Mouse (Mus musculus) heart, embryonic 11.5 days (tissue): ENCODE measurements around the gene Fam169a. TPM values are rescaled to one million over a fixed set of nuclear protein-coding genes. Genes with fewer than 3 reads are reported as not detected.
A peak's percentile ranks its signal among the peaks of the same experiment; 100 is the strongest.
"Not testable (repeated sequence)": the region's sequence is repeated elsewhere in the genome, so short reads cannot be mapped to it uniquely, and the experiment has no call there.

Experiments used
- ATAC-seq: fragments of 200-750 bp; cut with Nextera tagmentation; replicated peaks from 2 replicates; pipeline ENCODE4 v1.8.0; 2017; ENCODE audit warnings: moderate library complexity; ENCODE audit not compliant: insufficient number of reproducible peaks, low FRiP score, low TSS enrichment
- H3K27ac ChIP-seq: fragments of 300-500 bp; sonication (generic); 2 replicates; pipeline ENCODE4 v1.5.1; 2014; ENCODE audit warnings: mild to moderate bottlenecking, low read depth, low read length
- H3K27me3 ChIP-seq: fragments of 300-500 bp; sonication (generic); 2 replicates; pipeline ENCODE4 v1.6.1; 2014; ENCODE audit warnings: mild to moderate bottlenecking, low read length, mixed read lengths; ENCODE audit not compliant: control insufficient read depth, insufficient read depth
- H3K36me3 ChIP-seq: fragments of 300-500 bp; sonication (generic); 2 replicates; pipeline ENCODE4 v1.6.1; 2014; ENCODE audit warnings: mild to moderate bottlenecking, low read length, moderate library complexity, mixed read lengths; ENCODE audit not compliant: control insufficient read depth, insufficient read depth
- H3K4me1 ChIP-seq: fragments of 300-500 bp; sonication (generic); 2 replicates; pipeline ENCODE4 v1.6.1; 2014; ENCODE audit warnings: low read length; ENCODE audit not compliant: control insufficient read depth, insufficient read depth
- H3K4me2 ChIP-seq: fragments of 300-500 bp; sonication (generic); 2 replicates; pipeline ENCODE4 v1.6.1; 2014; ENCODE audit warnings: mild to moderate bottlenecking, moderate library complexity
- H3K4me3 ChIP-seq: fragments of 300-500 bp; sonication (generic); 2 replicates; pipeline ENCODE4 v1.5.1; 2014; ENCODE audit warnings: low read depth, low read length
- H3K9ac ChIP-seq: fragments of 300-500 bp; sonication (generic); 2 replicates; pipeline ENCODE4 v1.6.1; 2014; ENCODE audit warnings: mild to moderate bottlenecking, low read depth, low read length, moderate library complexity
- H3K9me3 ChIP-seq: fragments of 300-500 bp; sonication (generic); replicated peaks from 2 replicates; pipeline ENCODE4 v1.6.1; 2016; ENCODE audit warnings: low read length; ENCODE audit not compliant: control insufficient read depth
- WGBS: fragments of 180-500 bp; shearing (Covaris S2); extraction: QIAGEN DNeasy Blood & Tissue Kit; methylation state at CpG from one replicate; pipeline ENCODE4 v1.1.7; 2014; ENCODE audit not compliant: insufficient replicate concordance; 5-methylcytosine and 5-hydroxymethylcytosine counted together
- polyA plus RNA-seq: library from polyadenylated mRNA; unstranded; fragments of >200 nt; fragmentation: Nextera tagmentation; extraction: Ambion mirVana; gene quantifications from 2 replicates; pipeline ENCODE4 v1.2.1, GENCODE M21; 2014

Fam169a gene
- polyA plus RNA-seq, 1 experiment from 2014 or later = 14.2 TPM

GRCm38 (mm10) chr13:97053844-97054243 is 13.2 kb upstream of the Fam169a start:
- Histone ChIP-seq H3K27me3 (no peaks in the 10 kb centered on the region), H3K9me3 (no peaks in the 10 kb centered on the region), H3K27ac (no peak overlapping the region), H3K4me3 (no peak overlapping the region), H3K4me1 (no peaks in the 10 kb centered on the region), H3K9ac (no peak overlapping the region), H3K4me2 (no peak overlapping the region), H3K36me3 (no peaks in the 10 kb centered on the region)
- no peak for ATAC-seq
- 74% methylated on average over 8 of the region's 8 CpGs for WGBS

- Histone ChIP-seq H3K27ac (no peak overlapping the region), H3K9me3 (no peaks in the 10 kb centered on the region), H3K27me3 (no peaks in the 10 kb centered on the region), H3K4me2 (no peak overlapping the region), H3K4me3 (no peak overlapping the region), H3K4me1 (no peaks in the 10 kb centered on the region), H3K9ac (no peak overlapping the region), H3K36me3 (no peaks in the 10 kb centered on the region)
- ATAC-seq = no peak
- WGBS = 48% methylated on average over 4 of the region's 4 CpGs
Observed at GRCm38 (mm10) chr13:97057817-97058216, 9.3 kb upstream of the Fam169a start.

- H3K4me2 ChIP-seq = no peak overlapping the region
- no peak overlapping the region for H3K27ac ChIP-seq
- H3K4me3 ChIP-seq = no peak overlapping the region
- WGBS = 84% methylated on average over 6 of the region's 6 CpGs
- H3K4me1 ChIP-seq = 0 out of 2 replicates have a peak, but pooled peaks cover 2% of the 10 kb centered on the region
- no peak for ATAC-seq
- no peaks in the 10 kb centered on the region for H3K9me3 ChIP-seq
- H3K9ac ChIP-seq = no peak overlapping the region
- no peaks in the 10 kb centered on the region for H3K36me3 ChIP-seq
- no peaks in the 10 kb centered on the region for H3K27me3 ChIP-seq
Observed at GRCm38 (mm10) chr13:97059746-97060145, 7.3 kb upstream of the Fam169a start.

- no peak overlapping the region for H3K4me3 ChIP-seq
- 0 out of 2 replicates have a peak, but pooled peaks cover 2% of the 10 kb centered on the region for H3K4me1 ChIP-seq
- H3K9ac ChIP-seq = no peak overlapping the region
- no peaks in the 10 kb centered on the region for H3K36me3 ChIP-seq
- ATAC-seq = no peak
- no peaks in the 10 kb centered on the region for H3K9me3 ChIP-seq
- no peaks in the 10 kb centered on the region for H3K27me3 ChIP-seq
- WGBS = 36% methylated on average over 4 of the region's 8 CpGs
- H3K4me2 ChIP-seq = no peak overlapping the region
- H3K27ac ChIP-seq = no peak overlapping the region
Observed at GRCm38 (mm10) chr13:97060331-97060730, 6.8 kb upstream of the Fam169a start.

GRCm38 (mm10) chr13:97062151-97062550 is 4.9 kb upstream of the Fam169a start:
- H3K9me3 ChIP-seq = no peaks in the 10 kb centered on the region
- H3K36me3 ChIP-seq = no peaks in the 10 kb centered on the region
- H3K4me2 ChIP-seq = no peak overlapping the region
- 88% methylated on average over 3 of the region's 3 CpGs for WGBS
- ATAC-seq = no peak
- no peak overlapping the region for H3K27ac ChIP-seq
- H3K4me1 ChIP-seq = 0 out of 2 replicates have a peak, but pooled peaks cover 2% of the 10 kb centered on the region
- no peak overlapping the region for H3K9ac ChIP-seq
- H3K4me3 ChIP-seq = no peak overlapping the region
- no peaks in the 10 kb centered on the region for H3K27me3 ChIP-seq

- ATAC-seq = no peak
- Histone ChIP-seq H3K27me3 (no peaks in the 10 kb centered on the region), H3K4me2 (no peak overlapping the region), H3K4me1 (0 out of 2 replicates have a peak, but pooled peaks cover 6% of the 10 kb centered on the region), H3K9me3 (no peaks in the 10 kb centered on the region), H3K36me3 (no peaks in the 10 kb centered on the region), H3K27ac (no peak overlapping the region), H3K9ac (no peak overlapping the region), H3K4me3 (no peak overlapping the region)
- 74% methylated on average over 2 of the region's 2 CpGs for WGBS
Observed at GRCm38 (mm10) chr13:97063431-97063830, 3.7 kb upstream of the Fam169a start.

DNA sequence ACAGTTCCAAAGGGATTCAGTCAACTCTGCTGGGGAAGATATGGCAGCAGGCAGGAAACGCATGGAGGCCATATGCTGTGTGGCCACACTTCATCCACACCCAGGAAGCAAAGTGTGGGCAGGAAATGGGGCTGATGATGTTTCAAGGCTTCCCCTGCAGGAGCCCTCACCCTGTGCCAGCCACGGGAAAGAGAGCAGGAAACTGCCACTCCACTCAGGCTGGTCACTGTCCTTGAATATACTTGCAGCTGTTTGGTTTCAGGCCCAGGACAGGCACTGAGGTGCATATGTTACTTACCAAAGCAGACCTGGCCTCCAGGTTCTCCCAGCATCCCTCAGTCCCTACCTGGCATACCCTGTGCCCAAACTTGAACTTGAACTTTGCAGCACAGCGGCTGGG is 2.7 kb upstream of the Fam169a start:
- no peak overlapping the region for H3K9ac ChIP-seq
- peak overlapping the region; percentile 39 for H3K4me2 ChIP-seq
- H3K9me3 ChIP-seq = no peaks in the 10 kb centered on the region
- H3K4me1 ChIP-seq = 0 out of 2 replicates have a peak, but pooled peaks cover 6% of the 10 kb centered on the region
- WGBS = 50% methylated on average over 3 of the region's 3 CpGs
- H3K27me3 ChIP-seq = no peaks in the 10 kb centered on the region
- H3K27ac ChIP-seq = 0 out of 2 replicates have a peak overlapping the region, but pooled peaks have one; percentile 46
- H3K4me3 ChIP-seq = no peak overlapping the region
- ATAC-seq = no peak
- H3K36me3 ChIP-seq = no peaks in the 10 kb centered on the region

- H3K27ac ChIP-seq, H3K4me1 ChIP-seq, H3K27me3 ChIP-seq, H3K4me3 ChIP-seq, H3K9ac ChIP-seq, H3K9me3 ChIP-seq, H3K36me3 ChIP-seq: not testable (repeated sequence)
- peak overlapping the region; percentile 39 for H3K4me2 ChIP-seq
- ATAC-seq = 0 out of 2 replicates have a peak, but pooled peaks have one; percentile 8
- 38% methylated on average over 18 of the region's 18 CpGs for WGBS
Observed at GRCm38 (mm10) chr13:97064844-97065621, 2.1 kb upstream of the Fam169a start.

DNA sequence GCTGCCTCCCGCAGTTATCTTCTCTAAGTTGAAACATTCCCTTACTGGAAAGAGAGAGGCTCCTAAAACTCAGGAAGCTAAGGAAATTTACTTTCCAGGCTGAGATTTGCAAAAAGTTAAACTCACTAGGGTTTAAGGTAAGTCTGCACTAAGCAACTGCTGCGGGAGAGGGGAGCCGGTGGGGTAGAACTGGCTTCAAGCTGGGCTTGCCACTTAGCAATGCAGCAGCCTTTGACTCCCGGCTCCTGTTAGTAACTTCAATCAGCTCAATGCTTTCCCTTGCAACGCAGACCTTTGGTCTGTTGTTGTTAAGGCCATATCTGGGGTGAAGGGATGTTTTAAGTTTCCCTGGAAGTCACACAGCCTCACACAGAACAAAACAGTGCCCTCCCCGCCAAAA is 605 bp downstream of the Fam169a start:
- peak overlapping the region; percentile 54 for H3K9ac ChIP-seq
- H3K9me3 ChIP-seq = no peaks in the 10 kb centered on the region
- peak overlapping the region; percentile 66; the same call in 1 of the 2 replicates for H3K27ac ChIP-seq
- 7% methylated on average over 6 of the region's 6 CpGs for WGBS
- H3K36me3 ChIP-seq = no peaks in the 10 kb centered on the region
- H3K4me1 ChIP-seq = 0 out of 2 replicates have a peak, but pooled peaks cover 6% of the 10 kb centered on the region
- peak overlapping the region; percentile 25 for H3K4me3 ChIP-seq
- H3K4me2 ChIP-seq = peak overlapping the region; percentile 39
- ATAC-seq = no peak
- no peaks in the 10 kb centered on the region for H3K27me3 ChIP-seq
